Mouse (Mus musculus) spleen, adult 2 months (tissue): Measurements from ENCODE around the gene Ugt1a6a.

ENCODE experiments used
- CTCF ChIP-seq: fragments of 200-500 bp; IDR thresholded peaks from 2 replicates; pipeline ENCODE4 v1.5.1; 2011; ENCODE audit warnings: mild to moderate bottlenecking, inconsistent platforms; ENCODE audit not compliant: insufficient read depth, insufficient read length, insufficient replicate concordance; ENCODE audit errors: extremely low read depth
- POLR2A ChIP-seq: fragments of 200-500 bp; IDR thresholded peaks from 2 replicates; pipeline ENCODE4 v1.6.1; 2011; ENCODE audit warnings: low read depth, low read length, inconsistent platforms

DNA sequence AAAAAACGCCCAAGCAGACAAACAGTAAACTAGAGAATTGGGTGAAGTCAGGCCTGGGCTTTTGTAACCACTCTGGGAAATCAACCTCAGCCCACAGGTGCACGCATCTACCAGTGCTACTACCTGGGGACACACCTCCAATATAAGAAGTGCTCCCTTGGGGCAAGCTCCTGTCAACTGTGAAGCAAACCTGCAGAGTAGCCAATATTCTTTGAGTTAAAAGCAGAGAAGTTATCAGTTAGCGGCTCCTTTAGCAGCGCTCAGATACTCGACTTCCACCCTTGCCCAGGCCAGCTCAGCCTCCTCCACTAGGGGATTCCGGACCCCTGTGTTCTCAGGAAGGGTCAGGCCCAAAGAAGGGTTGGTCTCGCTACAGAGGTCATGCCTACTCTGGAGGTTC is 127.1 kb downstream of the Ugt1a6a start:
- TF ChIP-seq CTCF: no peak
- no peak for TF ChIP-seq POLR2A
